Mouse (Mus musculus) ES-E14 (cell line): ENCODE data around the gene Jmjd4. TPM values are rescaled to one million over a fixed set of nuclear protein-coding genes. Genes with fewer than 3 reads are reported as not detected.

Experiments used
- DNase-seq: peaks from one replicate; pipeline ENCODE4 v3.0.0-alpha.2; 2013; ENCODE audit warnings: low read depth, low spot score
- H3K27ac ChIP-seq: 2 replicates; pipeline ENCODE4 v1.5.1; 2012; ENCODE audit warnings: low read depth, mild to moderate bottlenecking, low read length, moderate library complexity, mixed read lengths; ENCODE audit not compliant: poor library complexity, insufficient read depth, severe bottlenecking
- H3K36me3 ChIP-seq: 2 replicates; pipeline ENCODE4 v1.6.1; 2012; ENCODE audit warnings: mild to moderate bottlenecking, low read length, moderate library complexity, mixed read lengths; ENCODE audit not compliant: control insufficient read depth, poor library complexity, insufficient read depth, severe bottlenecking
- H3K4me1 ChIP-seq, 2 experiments: fragments of 150-350 bp in 1 of 2; sonication (generic) in 1 of 2; 2 replicates each; pipeline ENCODE4 v1.6.1; 2012; ENCODE audit warnings: low read length in 2 of 2, mild to moderate bottlenecking in 1 of 2, mixed read lengths in 1 of 2; ENCODE audit not compliant: control insufficient read depth in 2 of 2, insufficient read depth in 2 of 2, poor library complexity in 1 of 2
- H3K4me3 ChIP-seq, 2 experiments: fragments of 150-350 bp in 1 of 2; sonication (generic) in 1 of 2; 2 replicates each; pipeline ENCODE4 v1.5.1; 2012; ENCODE audit warnings: low read length in 2 of 2, low read depth in 1 of 2, mild to moderate bottlenecking in 1 of 2, mixed read lengths in 1 of 2; ENCODE audit not compliant: insufficient read depth in 1 of 2, poor library complexity in 1 of 2, severe bottlenecking in 1 of 2
- H3K9ac ChIP-seq: 2 replicates; pipeline ENCODE4 v1.6.1; 2012; ENCODE audit warnings: low read depth, mild to moderate bottlenecking, low read length, mixed read lengths; ENCODE audit not compliant: poor library complexity, insufficient read depth, severe bottlenecking
- H3K9me3 ChIP-seq: fragments of 150-350 bp; sonication (generic); 2 replicates; pipeline ENCODE4 v1.6.1; 2012; ENCODE audit warnings: low read depth, mild to moderate bottlenecking, low read length; ENCODE audit not compliant: control insufficient read depth, insufficient read depth
- CHD2 ChIP-seq: IDR thresholded peaks from 2 replicates; pipeline ENCODE4 v1.6.1; 2014; ENCODE audit warnings: mild to moderate bottlenecking, low read depth, low read length, inconsistent platforms
- HCFC1 ChIP-seq: IDR thresholded peaks from 2 replicates; pipeline ENCODE4 v1.6.1; 2012; ENCODE audit warnings: low read length, inconsistent platforms, borderline replicate concordance; ENCODE audit not compliant: insufficient read depth
- MAFK ChIP-seq: IDR thresholded peaks from 2 replicates; pipeline ENCODE4 v1.6.1; 2014; ENCODE audit warnings: mild to moderate bottlenecking, low read depth, low read length, inconsistent platforms; ENCODE audit not compliant: insufficient read depth
- ZC3H11A ChIP-seq: IDR thresholded peaks from 2 replicates; pipeline ENCODE4 v1.6.1; 2012; ENCODE audit warnings: low read depth, mild to moderate bottlenecking, inconsistent platforms, low read length, borderline replicate concordance
- ZNF384 ChIP-seq: IDR thresholded peaks from 2 replicates; pipeline ENCODE4 v1.6.1; 2012; ENCODE audit warnings: low read depth, low read length, inconsistent platforms
- in situ Hi-C, 2 experiments: fragments of 600-800 bp; cut with MboI; formaldehyde crosslinking; loops; one replicate each; pipeline ENCODE4 v1.15.1; 2025; ENCODE audit warnings: low sequenced_read_pairs in 2 of 2, inconsistent platforms in 1 of 2; ENCODE audit not compliant: unreplicated experiment in 2 of 2
- total RNA-seq: library from RNA; depleted of rRNA; stranded (reverse); fragments of 300-350 nt; gene quantifications from 2 replicates; pipeline ENCODE4 v1.2.3, GENCODE M21; 2012

The Jmjd4 gene
- total RNA-seq, 1 experiment: 14.7 TPM

DNA sequence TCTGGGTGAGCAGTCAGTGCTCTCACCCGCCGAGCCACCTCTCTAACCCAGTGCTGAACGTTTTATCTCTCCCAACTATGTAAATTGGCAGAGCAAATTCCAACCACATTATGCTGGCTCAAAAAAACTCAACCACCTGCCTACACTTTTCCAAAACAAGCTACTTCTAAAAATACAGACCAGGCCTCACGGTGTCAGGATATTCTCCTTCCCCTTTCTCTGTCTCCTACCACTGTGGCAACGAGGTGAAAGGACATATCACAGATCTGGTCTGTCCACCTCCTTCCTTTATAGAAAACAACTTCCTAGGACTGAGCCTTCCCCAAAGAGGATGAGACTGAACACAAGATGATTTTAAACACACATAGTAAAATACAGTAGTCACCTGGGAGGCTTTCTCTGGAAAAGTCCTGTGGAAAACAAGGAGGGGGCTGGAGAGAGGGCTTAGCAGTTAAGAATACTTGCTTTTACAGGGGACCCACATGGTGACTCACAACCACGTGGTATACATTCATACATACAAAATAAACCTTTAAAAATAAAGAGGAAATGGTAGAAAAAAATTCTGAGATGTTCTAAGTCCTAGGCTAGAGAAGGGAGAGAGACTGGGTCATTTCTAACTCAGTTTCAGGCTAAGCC lies 46.9 kb downstream of the Jmjd4 start:
- Histone ChIP-seq H3K27ac (no peak overlapping the region), H3K36me3 (peaks cover 73% of the 10 kb centered on the region), H3K4me1 (no peaks in the 10 kb centered on the region), H3K9me3 (no peaks in the 10 kb centered on the region), H3K9ac (no peak overlapping the region), H3K4me3 (no peak overlapping the region)
- TF ChIP-seq HCFC1: no peak
- no peak for TF ChIP-seq ZNF384
- no peak for TF ChIP-seq ZC3H11A
- no peak for TF ChIP-seq MAFK
- TF ChIP-seq CHD2: no peak
- DNase-seq: no peak
- in situ Hi-C loops: no loop called here

DNA sequence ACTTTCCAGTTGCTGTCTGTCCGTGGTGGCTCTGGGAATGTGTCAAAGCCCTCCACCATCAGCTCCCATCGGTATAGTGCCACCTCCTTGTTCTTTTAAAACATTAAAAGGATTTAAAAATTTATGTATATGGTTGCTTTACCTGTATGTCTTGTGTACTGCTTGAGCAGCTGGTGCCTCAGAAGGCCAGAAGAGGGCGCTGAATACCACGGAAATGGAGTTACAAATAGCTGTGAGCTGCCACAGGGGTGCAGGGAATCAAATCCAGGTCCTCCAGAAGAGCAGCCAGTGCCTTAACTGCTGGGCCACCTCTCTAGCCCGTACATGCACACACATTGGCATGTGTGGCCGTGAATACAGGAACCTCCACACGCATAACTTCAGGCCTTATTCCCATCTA lies 47.9 kb downstream of the Jmjd4 start:
- no peaks in the 10 kb centered on the region for H3K4me1 ChIP-seq
- no peaks in the 10 kb centered on the region for H3K9me3 ChIP-seq
- in situ Hi-C loops: no loop called here
- H3K36me3 ChIP-seq: peaks cover 73% of the 10 kb centered on the region
- TF ChIP-seq MAFK (no peak), CHD2 (no peak), ZC3H11A (no peak), ZNF384 (no peak), HCFC1 (no peak)
- no peak overlapping the region for H3K27ac ChIP-seq
- H3K9ac ChIP-seq: no peak overlapping the region
- H3K4me3 ChIP-seq: no peak overlapping the region
- DNase-seq: no peak

DNA sequence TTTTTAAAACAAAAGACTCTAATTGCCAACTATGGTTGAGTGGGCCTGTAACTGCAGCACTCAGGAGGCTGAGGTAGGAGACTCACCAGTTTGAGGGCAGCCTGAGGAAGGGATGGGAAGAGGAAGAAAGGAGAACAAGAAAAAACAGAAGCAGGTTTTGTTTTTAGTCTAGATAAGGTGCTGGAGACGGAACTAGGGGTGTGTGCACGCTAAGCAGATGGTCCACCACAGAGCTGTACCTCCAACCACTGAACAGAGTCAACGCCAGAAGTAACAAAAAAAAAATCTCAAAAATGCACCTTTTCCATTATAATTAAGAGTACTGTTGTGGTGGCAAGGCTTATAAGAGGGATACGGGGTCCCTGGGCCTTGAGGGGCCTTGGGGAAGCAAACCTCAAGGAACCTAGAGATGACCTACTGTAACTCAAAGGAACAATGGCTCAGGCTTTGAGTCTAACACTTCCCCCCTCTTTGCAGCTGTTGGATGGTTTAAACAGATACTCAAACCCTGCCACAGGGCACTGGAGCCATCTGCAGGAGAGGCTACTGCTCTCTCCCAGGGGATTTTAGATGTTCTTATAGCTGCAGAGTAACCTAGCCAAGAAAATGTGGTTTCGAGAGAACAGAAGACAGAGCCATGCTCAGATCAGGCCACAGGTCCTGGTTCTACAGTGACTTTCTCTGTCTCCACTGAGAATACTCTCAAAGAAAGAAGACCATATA lies 52.3 kb downstream of the Jmjd4 start:
- H3K36me3 ChIP-seq: peaks cover 60% of the 10 kb centered on the region
- in situ Hi-C loops: no loop called here
- TF ChIP-seq ZNF384 (no peak), HCFC1 (no peak), ZC3H11A (no peak), CHD2 (no peak), MAFK (no peak)
- H3K9ac ChIP-seq: no peak overlapping the region
- H3K9me3 ChIP-seq: no peaks in the 10 kb centered on the region
- DNase-seq: no peak
- H3K4me3 ChIP-seq: no peak overlapping the region
- H3K27ac ChIP-seq: no peak overlapping the region
- no peaks in the 10 kb centered on the region; a peak in 1 of 4 replicates for H3K4me1 ChIP-seq

DNA sequence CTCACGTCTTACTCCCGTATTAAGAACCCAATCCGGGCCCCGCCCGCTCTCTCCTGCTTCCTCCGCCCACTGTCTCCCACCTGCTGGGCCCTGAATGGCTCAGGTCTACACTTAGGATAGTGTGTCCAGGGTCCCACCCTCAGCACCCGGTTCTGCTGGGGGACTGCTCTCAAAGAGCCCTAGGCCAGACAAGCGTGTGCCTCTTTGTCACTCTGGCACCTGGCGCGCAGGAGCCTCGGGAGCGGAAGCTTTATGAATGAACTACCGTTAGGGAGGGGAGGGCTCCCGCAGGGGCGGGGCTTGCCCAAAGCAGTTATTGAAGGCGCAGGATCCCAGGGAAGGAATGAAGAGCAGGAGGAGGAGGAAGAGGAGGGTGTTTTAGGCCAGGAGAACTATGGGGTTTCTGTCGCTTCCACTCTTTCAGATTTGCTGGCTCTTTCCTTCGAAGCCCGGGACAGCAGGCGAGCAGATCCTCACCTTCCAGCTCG lies 55.5 kb downstream of the Jmjd4 start:
- H3K36me3 ChIP-seq: peaks cover 45% of the 10 kb centered on the region
- H3K9me3 ChIP-seq: no peaks in the 10 kb centered on the region
- peak overlapping the region; percentile 88 to 95 for H3K4me3 ChIP-seq
- in situ Hi-C loops: no loop called here
- H3K27ac ChIP-seq: peak overlapping the region; percentile 91
- H3K4me1 ChIP-seq: peaks cover 2 to 8% of the 10 kb centered on the region in 2 experiments; a peak in 1 of 4 replicates
- TF ChIP-seq ZC3H11A: no peak
- TF ChIP-seq CHD2: no peak
- TF ChIP-seq ZNF384: no peak
- no peak for TF ChIP-seq HCFC1
- TF ChIP-seq MAFK: no peak
- peak; percentile 88 for DNase-seq
- peak overlapping the region; percentile 92 for H3K9ac ChIP-seq
